ENCODE assay signal across 11 mouse cellular contexts in genomic region chr8:105361751-105362702, GRCm38 (mm10). TPM values are rescaled to one million over a fixed set of nuclear protein-coding genes. Genes with fewer than 3 reads are reported as not detected.
DNase-seq lines count a peak whose midpoint lies in the region; ATAC-seq and TF ChIP-seq lines count a peak whose summit lies in the region.
"Had no signal": no experiment of that assay in that cellular context is flagged by ENCODE, and none has a peak within 500 bp of the region (broad histone marks: within the 10 kb centered on the region; RNA-seq: fewer than 3 reads in every experiment).

No protein-coding gene starts in this region.

- no peak overlapping the region for H3K9ac ChIP-seq in MEL (ENCODE audit: control insufficient read depth, low read depth, low read length, poor library complexity, severe bottlenecking)
- no peak overlapping the region for H3K9ac ChIP-seq in heart, embryonic 11.5 days (ENCODE audit: low read depth, low read length)
- no peak overlapping the region for H3K9ac ChIP-seq in kidney, embryonic 16.5 days (replicated peaks; ENCODE audit: low read length)
- H3K9ac ChIP-seq: liver, embryonic 14.5 days had no signal

- intact Hi-C loops in gastrocnemius, adult 2 months (cut with DNase I) = no loop called here

- DNase-seq in gastrocnemius, adult 2 months = peak; percentile 44
- no peak for DNase-seq in gastrocnemius, adult 8-10 months (ENCODE audit: low spot score in 2 of 2)
- DNase-seq in MEL (ENCODE audit: low read depth, low spot score) = no peak
- no peak for DNase-seq in c-Kit-positive CD71-positive TER-119-positive erythroid progenitor cells, embryonic 14.5 days (ENCODE audit: low spot score)
- DNase-seq in left cerebral cortex, adult 9 months (ENCODE audit: low spot score in 2 of 2) = no peak
- no peak for DNase-seq in spleen, adult 12 weeks (ENCODE audit: low spot score)
- DNase-seq: right cerebral cortex, postnatal 25 days; thymus, postnatal 14 days had no signal

- no peak overlapping the region for H3K4me3 ChIP-seq in gastrocnemius, adult 2 months
- H3K4me3 ChIP-seq in MEL (ENCODE audit: control insufficient read depth in 1 of 2, insufficient read depth in 1 of 2, low read depth in 2 of 2, low read length in 2 of 2) = no peak overlapping the region
- H3K4me3 ChIP-seq in heart, embryonic 11.5 days (ENCODE audit: low read depth, low read length) = no peak overlapping the region
- no peak overlapping the region for H3K4me3 ChIP-seq in kidney, embryonic 16.5 days (ENCODE audit: low read length)

- WGBS in heart, embryonic 11.5 days (ENCODE audit: insufficient replicate concordance) = 67% methylated on average over 12 of the region's 12 CpGs
- 59% methylated on average over 12 of the region's 12 CpGs for WGBS in kidney, embryonic 16.5 days

- no peak overlapping the region for H3K27ac ChIP-seq in gastrocnemius, adult 2 months
- no peak overlapping the region for H3K27ac ChIP-seq in MEL (ENCODE audit: control insufficient read depth, low read depth, low read length)
- peak overlapping the region; percentile 47; the same call in 1 of the 2 replicates for H3K27ac ChIP-seq in heart, embryonic 11.5 days (ENCODE audit: low read depth, low read length)
- peak overlapping the region; percentile 70; the same call in 1 of the 2 replicates for H3K27ac ChIP-seq in kidney, embryonic 16.5 days (ENCODE audit: low read length)
- H3K27ac ChIP-seq: liver, embryonic 14.5 days had no signal

- no peaks in the 10 kb centered on the region for H3K79me2 ChIP-seq in MEL (ENCODE audit: control insufficient read depth, insufficient read depth, low read length, poor library complexity)

- no peaks in the 10 kb centered on the region for H3K4me1 ChIP-seq in MEL (ENCODE audit: control insufficient read depth in 1 of 2, insufficient read depth in 2 of 2, low read length in 2 of 2)
- no peaks in the 10 kb centered on the region; the same call in 1 of the 2 replicates for H3K4me1 ChIP-seq in heart, embryonic 11.5 days (ENCODE audit: control insufficient read depth, insufficient read depth, low read length)
- H3K4me1 ChIP-seq in kidney, embryonic 16.5 days (ENCODE audit: insufficient read depth, low read length) = peaks cover 14% of the 10 kb centered on the region

- H3K36me3 ChIP-seq in MEL (ENCODE audit: control insufficient read depth in 1 of 2, insufficient read depth in 2 of 2, low read length in 2 of 2) = no peaks in the 10 kb centered on the region
- no peaks in the 10 kb centered on the region for H3K36me3 ChIP-seq in heart, embryonic 11.5 days (ENCODE audit: control insufficient read depth, insufficient read depth, low read length)
- H3K36me3 ChIP-seq in kidney, embryonic 16.5 days (ENCODE audit: insufficient read depth, low read length) = no peaks in the 10 kb centered on the region

- TF ChIP-seq POLR2A in MEL (IDR thresholded peaks at IDR 0.05; ENCODE audit: control insufficient read depth in 1 of 2, insufficient read depth in 1 of 2, low read depth in 1 of 2, low read length in 2 of 2, poor library complexity in 1 of 2) = no peak

- H3K4me2 ChIP-seq in heart, embryonic 11.5 days = no peak overlapping the region
- H3K4me2 ChIP-seq in kidney, embryonic 16.5 days (replicated peaks; ENCODE audit: low read depth, low read length) = no peak overlapping the region

- no peak for TF ChIP-seq CTCF in gastrocnemius, adult 2 months (IDR thresholded peaks at IDR 0.05)
- TF ChIP-seq CTCF in MEL (IDR thresholded peaks at IDR 0.05 in 2 of 3, conservative IDR thresholded peaks at IDR 0.05 in 1 of 3; ENCODE audit: control insufficient read depth in 1 of 3, insufficient read depth in 1 of 3, low read depth in 2 of 3, low read length in 3 of 3, poor library complexity in 1 of 3, severe bottlenecking in 1 of 3) = no peak

- H3K9me3 ChIP-seq in MEL (replicated peaks; ENCODE audit: insufficient read depth, low read length) = no peaks in the 10 kb centered on the region
- H3K9me3 ChIP-seq in heart, embryonic 11.5 days (replicated peaks; ENCODE audit: control insufficient read depth, low read length) = no peaks in the 10 kb centered on the region
- H3K9me3 ChIP-seq in kidney, embryonic 16.5 days (ENCODE audit: low read length) = no peaks in the 10 kb centered on the region

- TF ChIP-seq RAD21 in MEL (IDR thresholded peaks at IDR 0.05; ENCODE audit: low read depth, low read length) = no peak

- no peaks in the 10 kb centered on the region; a peak in 1 of 4 replicates for H3K27me3 ChIP-seq in MEL (ENCODE audit: control insufficient read depth in 1 of 2, insufficient read depth in 2 of 2, low read length in 2 of 2)
- no peaks in the 10 kb centered on the region for H3K27me3 ChIP-seq in heart, embryonic 11.5 days (ENCODE audit: control insufficient read depth, insufficient read depth, low read length)
- no peaks in the 10 kb centered on the region for H3K27me3 ChIP-seq in kidney, embryonic 16.5 days (ENCODE audit: insufficient read depth, low read length)

- no peak for ATAC-seq in heart, embryonic 11.5 days (replicated peaks; ENCODE audit: insufficient number of reproducible peaks, low FRiP score, low TSS enrichment)
- ATAC-seq in kidney, embryonic 16.5 days (ENCODE audit: low FRiP score, low TSS enrichment) = peak; percentile 37; the same call in 1 of the 2 replicates

- no peak for TF ChIP-seq EP300 in MEL (IDR thresholded peaks at IDR 0.05; ENCODE audit: low read depth in 1 of 2, low read length in 2 of 2)

TF ChIP-seq in MEL, 35 proteins besides CTCF, POLR2A, EP300 and RAD21:
- TF ChIP-seq TAL1 (IDR thresholded peaks at IDR 0.05; ENCODE audit: low read length) = no peak
- TF ChIP-seq ZC3H11A (IDR thresholded peaks at IDR 0.05; ENCODE audit: low read depth, low read length) = no peak
- TF ChIP-seq ZNF384 (IDR thresholded peaks at IDR 0.05; ENCODE audit: low read depth, low read length) = 0 out of 2 replicates have a peak, but pooled peaks have one; percentile 9

RNA-seq across cellular contexts. Expression of gene Plekhg4, which starts 11.0 kb away (rescaled TPM):
- not detected for total RNA-seq in gastrocnemius, adult 2 months (2021)
- total RNA-seq in gastrocnemius, adult 8-10 months (2022) = under 1 TPM in 1 of 4 experiments, not detected in 3; 0.12 TPM
- total RNA-seq in MEL (2012; rRNA removed) = not detected in 2 replicates
- under 1 TPM in 1 of 2 experiments, not detected in 1; 0.10 TPM for polyA plus RNA-seq in MEL (2012; ENCODE audit: insufficient read depth in 1 of 2, insufficient read length in 2 of 2, low read depth in 1 of 2, low replicate concordance in 2 of 2, missing spikeins in 1 of 2)
- 0.11 TPM in 1 of 2 replicates, not detected in the other for polyA plus RNA-seq in heart, embryonic 11.5 days (2014; fragmentation: Nextera tagmentation; extraction: Ambion mirVana)
- 0.32 and 0.37 TPM in 2 replicates for polyA plus RNA-seq in kidney, embryonic 16.5 days (2015; fragmentation: Nextera tagmentation; extraction: Ambion mirVana)

RNA-seq across cellular contexts. Expression of gene Slc9a5, which starts 13.4 kb away (rescaled TPM):
- under 1 TPM; 0.45 to 0.92 TPM for total RNA-seq in gastrocnemius, adult 2 months (2021)
- under 1 TPM; 0.38 to 0.65 (median 0.52) TPM for total RNA-seq in gastrocnemius, adult 8-10 months (2022)
- 0.12 and 0.20 TPM in 2 replicates for total RNA-seq in MEL (2012; rRNA removed)
- polyA plus RNA-seq in MEL (2012; ENCODE audit: insufficient read depth in 1 of 2, insufficient read length in 2 of 2, low read depth in 1 of 2, low replicate concordance in 2 of 2, missing spikeins in 1 of 2) = 1 to 10 TPM in 1 of 2 experiments, not detected in 1; 1.9 TPM
- polyA plus RNA-seq in heart, embryonic 11.5 days (2014; fragmentation: Nextera tagmentation; extraction: Ambion mirVana) = 1.5 and 2.1 TPM in 2 replicates
- polyA plus RNA-seq in kidney, embryonic 16.5 days (2015; fragmentation: Nextera tagmentation; extraction: Ambion mirVana) = 2.5 and 3.1 TPM in 2 replicates

RNA-seq across cellular contexts. Expression of gene Fhod1, which starts 14.3 kb away (rescaled TPM):
- total RNA-seq in gastrocnemius, adult 2 months (2021) = 10 to 100 TPM; 17.5 to 23.4 TPM
- total RNA-seq in gastrocnemius, adult 8-10 months (2022) = 10 to 100 TPM; 21.1 to 28.8 (median 23.9) TPM
- 2.5 and 2.8 TPM in 2 replicates for total RNA-seq in MEL (2012; rRNA removed)
- 10 to 100 TPM in 1 of 2 experiments, not detected in 1; 10.9 TPM for polyA plus RNA-seq in MEL (2012; ENCODE audit: insufficient read depth in 1 of 2, insufficient read length in 2 of 2, low read depth in 1 of 2, low replicate concordance in 2 of 2, missing spikeins in 1 of 2)
- polyA plus RNA-seq in heart, embryonic 11.5 days (2014; fragmentation: Nextera tagmentation; extraction: Ambion mirVana) = 2.8 and 3.1 TPM in 2 replicates
- 3.7 and 4.6 TPM in 2 replicates for polyA plus RNA-seq in kidney, embryonic 16.5 days (2015; fragmentation: Nextera tagmentation; extraction: Ambion mirVana)

RNA-seq across cellular contexts. Expression of gene Tmem208, which starts 35.9 kb away (rescaled TPM):
- 10 to 100 TPM; 20.1 to 24.6 TPM for total RNA-seq in gastrocnemius, adult 2 months (2021)
- 10 to 100 TPM; 20.9 to 24.2 (median 22.9) TPM for total RNA-seq in gastrocnemius, adult 8-10 months (2022)
- total RNA-seq in MEL (2012; rRNA removed) = 123 and 149 TPM in 2 replicates
- polyA plus RNA-seq in MEL (2012; ENCODE audit: insufficient read depth in 1 of 2, insufficient read length in 2 of 2, low read depth in 1 of 2, low replicate concordance in 2 of 2, missing spikeins in 1 of 2) = 10 to 100 TPM in 1 of 2 experiments, not detected in 1; 94.5 TPM
- polyA plus RNA-seq in heart, embryonic 11.5 days (2014; fragmentation: Nextera tagmentation; extraction: Ambion mirVana) = 83.5 and 88.7 TPM in 2 replicates
- 120 and 136 TPM in 2 replicates for polyA plus RNA-seq in kidney, embryonic 16.5 days (2015; fragmentation: Nextera tagmentation; extraction: Ambion mirVana)

RNA-seq across cellular contexts. Expression of gene Lrrc29, which starts 35.9 kb away (rescaled TPM):
- total RNA-seq in gastrocnemius, adult 2 months (2021) = 1 to 10 TPM in 1 of 2 experiments, under 1 TPM in 1; 0.99 to 1.3 TPM
- 1 to 10 TPM in 3 of 4 experiments, under 1 TPM in 1; 0.82 to 1.3 (median 1.0) TPM for total RNA-seq in gastrocnemius, adult 8-10 months (2022)
- total RNA-seq in MEL (2012; rRNA removed) = 2.6 and 3.2 TPM in 2 replicates
- polyA plus RNA-seq in MEL (2012; ENCODE audit: insufficient read depth in 1 of 2, insufficient read length in 2 of 2, low read depth in 1 of 2, low replicate concordance in 2 of 2, missing spikeins in 1 of 2) = 1 to 10 TPM in 1 of 2 experiments, not detected in 1; 6.1 TPM
- 1.3 and 1.7 TPM in 2 replicates for polyA plus RNA-seq in heart, embryonic 11.5 days (2014; fragmentation: Nextera tagmentation; extraction: Ambion mirVana)
- 2.2 and 2.4 TPM in 2 replicates for polyA plus RNA-seq in kidney, embryonic 16.5 days (2015; fragmentation: Nextera tagmentation; extraction: Ambion mirVana)

Comparison
In these comparisons a context has a peak if more than half of its experiments do, and no peak if none do; other contexts are left out.
1. H3K27ac ChIP-seq: peak in heart, embryonic 11.5 days (single experiment) and kidney, embryonic 16.5 days (single experiment); none in gastrocnemius, adult 2 months (single experiment) and MEL (single experiment).